Mouse (Mus musculus) frontal cortex, postnatal 10 days (tissue): ENCODE data around the gene Dennd6b.

Experiments used
- DNase-seq, 2 experiments: peaks; one replicate each; pipeline ENCODE4 v3.0.0; 2022; ENCODE audit warnings: low spot score in 2 of 2, mixed read lengths in 1 of 2

The Dennd6b gene

GRCm38 (mm10) chr15:89181561-89182270 lies 14.6 kb downstream of the Dennd6b start:
- DNase-seq: peak in 1 of 2 experiments; percentile 14

GRCm38 (mm10) chr15:89180571-89181229 lies 15.6 kb downstream of the Dennd6b start, which contains the start of gene Plxnb2:
Gene Plxnb2, minus strand, starts transcription at chr15:89180788.
- DNase-seq: peak; percentile 80 to 82

- no peak for DNase-seq
These were observed 16.2 kb downstream of the Dennd6b start for GRCm38 (mm10) chr15:89180081-89180541.

GRCm38 (mm10) chr15:89179630-89179964 lies 16.7 kb downstream of the Dennd6b start:
- DNase-seq: no peak

- peak; percentile 49 to 67 for DNase-seq
These were observed 17.2 kb downstream of the Dennd6b start for GRCm38 (mm10) chr15:89178954-89179629.

GRCm38 (mm10) chr15:89178260-89178860 lies 17.9 kb downstream of the Dennd6b start:
- no peak for DNase-seq

- DNase-seq: no peak
These were observed 18.6 kb downstream of the Dennd6b start for GRCm38 (mm10) chr15:89177576-89178259.

GRCm38 (mm10) chr15:89177121-89177520 lies 19.2 kb downstream of the Dennd6b start:
- DNase-seq: peak in 1 of 2 experiments; percentile 70

GRCm38 (mm10) chr15:89175411-89176155 lies 20.7 kb downstream of the Dennd6b start:
- DNase-seq: no peak

GRCm38 (mm10) chr15:89174889-89175339 lies 21.4 kb downstream of the Dennd6b start:
- DNase-seq: no peak

- peak in 1 of 2 experiments; percentile 56 for DNase-seq
These were observed 22.4 kb downstream of the Dennd6b start for GRCm38 (mm10) chr15:89173906-89174214.

- DNase-seq: peak in 1 of 2 experiments; percentile 63
These were observed 23.0 kb downstream of the Dennd6b start for GRCm38 (mm10) chr15:89173024-89173905.

GRCm38 (mm10) chr15:89172276-89172935 lies 23.9 kb downstream of the Dennd6b start:
- no peak for DNase-seq

GRCm38 (mm10) chr15:89171526-89172051 lies 24.7 kb downstream of the Dennd6b start:
- no peak for DNase-seq

- no peak for DNase-seq
These were observed 26.2 kb downstream of the Dennd6b start for GRCm38 (mm10) chr15:89170102-89170501.

GRCm38 (mm10) chr15:89169431-89169830 lies 26.9 kb downstream of the Dennd6b start:
- peak; percentile 74 to 84 for DNase-seq

GRCm38 (mm10) chr15:89168922-89169321 lies 27.4 kb downstream of the Dennd6b start:
- no peak for DNase-seq

GRCm38 (mm10) chr15:89165478-89165877 lies 30.8 kb downstream of the Dennd6b start:
- DNase-seq: no peak

GRCm38 (mm10) chr15:89161397-89161796 lies 34.9 kb downstream of the Dennd6b start:
- DNase-seq: no peak
